Mouse (Mus musculus) stomach, postnatal 0 days (tissue): ENCODE data around the gene Hist2h3b.

ENCODE experiments used
- CTCF ChIP-seq: IDR thresholded peaks from 2 replicates; pipeline ENCODE4 v1.5.1; 2016; ENCODE audit warnings: antibody characterized with exemption, low read depth, mild to moderate bottlenecking, moderate library complexity
- EP300 ChIP-seq: optimal IDR thresholded peaks from 2 replicates; pipeline ENCODE3; 2016; ENCODE audit warnings: antibody characterized with exemption

- TF ChIP-seq CTCF (no peak), EP300 (no peak)
Observed at GRCm38 (mm10) chr3:96273591-96274465, 5.4 kb downstream of the Hist2h3b start.
